Mouse (Mus musculus): ENCODE data around the gene Sh3glb1. TPM values are rescaled to one million over a fixed set of nuclear protein-coding genes. Genes with fewer than 3 reads are reported as not detected.
A peak's percentile ranks its signal among the peaks of the same experiment; 100 is the strongest.

Sh3glb1 gene
- polyA plus RNA-seq, 1 experiment from 2014 or later = 88.0 TPM

- H3K4me2 ChIP-seq = peak overlapping the region; percentile 62
- DNase-seq (no peak), ATAC-seq (ENCODE audit: low read depth) (no peak)
- H3K4me3 ChIP-seq (replicated peaks) = no peak overlapping the region
- peaks cover 86% of the 10 kb centered on the region for H3K4me1 ChIP-seq (replicated peaks)
- H3K27ac ChIP-seq = peak overlapping the region; percentile 99
- peak overlapping the region; percentile 68 for H3K9ac ChIP-seq
- no peaks in the 10 kb centered on the region for H3K9me3 ChIP-seq (replicated peaks)
- no peaks in the 10 kb centered on the region for H3K27me3 ChIP-seq
- 57% methylated on average over 2 of the region's 2 CpGs for WGBS (ENCODE audit: insufficient replicate concordance)
- H3K36me3 ChIP-seq = no peaks in the 10 kb centered on the region
These were observed 51.2 kb downstream of the Sh3glb1 start for GRCm38 (mm10) chr3:144668949-144669348.

GRCm38 (mm10) chr3:144668039-144668438 is 52.1 kb downstream of the Sh3glb1 start:
- H3K36me3 ChIP-seq = no peaks in the 10 kb centered on the region
- H3K9ac ChIP-seq = 0 out of 2 replicates have a peak overlapping the region, but pooled peaks have one; percentile 68
- H3K9me3 ChIP-seq (replicated peaks) = no peaks in the 10 kb centered on the region
- no peak overlapping the region for H3K4me3 ChIP-seq (replicated peaks)
- DNase-seq (peak; percentile 67), ATAC-seq (ENCODE audit: low read depth) (no peak)
- 76% methylated on average over 9 of the region's 9 CpGs for WGBS (ENCODE audit: insufficient replicate concordance)
- H3K4me2 ChIP-seq = no peak overlapping the region
- peak overlapping the region; percentile 99 for H3K27ac ChIP-seq
- peaks cover 92% of the 10 kb centered on the region for H3K4me1 ChIP-seq (replicated peaks)
- no peaks in the 10 kb centered on the region for H3K27me3 ChIP-seq

GRCm38 (mm10) chr3:144664363-144665299 is 55.5 kb downstream of the Sh3glb1 start:
- Histone ChIP-seq H3K36me3 (no peaks in the 10 kb centered on the region), H3K27ac (peak overlapping the region; percentile 77), H3K9ac (0 out of 2 replicates have a peak overlapping the region, but pooled peaks have one; percentile 18), H3K4me3 (replicated peaks) (no peak overlapping the region), H3K4me1 (replicated peaks) (peaks cover 82% of the 10 kb centered on the region), H3K27me3 (no peaks in the 10 kb centered on the region), H3K9me3 (replicated peaks) (no peaks in the 10 kb centered on the region), H3K4me2 (no peak overlapping the region)
- 58% methylated on average over 22 of the region's 22 CpGs for WGBS (ENCODE audit: insufficient replicate concordance)
- ATAC-seq (ENCODE audit: low read depth) (no peak), DNase-seq (no peak)

- Histone ChIP-seq H3K27me3 (no peaks in the 10 kb centered on the region), H3K27ac (peak overlapping the region; percentile 77), H3K36me3 (no peaks in the 10 kb centered on the region), H3K4me1 (replicated peaks) (peaks cover 71% of the 10 kb centered on the region), H3K9ac (no peak overlapping the region), H3K4me3 (replicated peaks) (no peak overlapping the region), H3K9me3 (replicated peaks) (no peaks in the 10 kb centered on the region), H3K4me2 (peak overlapping the region; percentile 42; the same call in 1 of the 2 replicates)
- WGBS (ENCODE audit: insufficient replicate concordance) = 65% methylated on average over 7 of the region's 7 CpGs
- peak; percentile 66 for ATAC-seq (ENCODE audit: low read depth)
- DNase-seq = no peak
These were observed 56.6 kb downstream of the Sh3glb1 start for GRCm38 (mm10) chr3:144663415-144664093.

- peak overlapping the region; percentile 37 for H3K9ac ChIP-seq
- H3K4me1 ChIP-seq (replicated peaks) = peaks cover 59% of the 10 kb centered on the region
- ATAC-seq (ENCODE audit: low read depth) (peak; percentile 85), DNase-seq (no peak)
- H3K36me3 ChIP-seq = no peaks in the 10 kb centered on the region
- 20% methylated on average over 8 of the region's 8 CpGs for WGBS (ENCODE audit: insufficient replicate concordance)
- peak overlapping the region; percentile 77 for H3K27ac ChIP-seq
- H3K27me3 ChIP-seq = no peaks in the 10 kb centered on the region
- H3K4me2 ChIP-seq = peak overlapping the region; percentile 42
- H3K9me3 ChIP-seq (replicated peaks) = no peaks in the 10 kb centered on the region
- no peak overlapping the region for H3K4me3 ChIP-seq (replicated peaks)
These were observed 57.8 kb downstream of the Sh3glb1 start for GRCm38 (mm10) chr3:144662215-144662852.

GRCm38 (mm10) chr3:144661439-144661838 is 58.7 kb downstream of the Sh3glb1 start:
- H3K4me3 ChIP-seq (replicated peaks) = no peak overlapping the region
- peak overlapping the region; percentile 54 for H3K27ac ChIP-seq
- DNase-seq (no peak), ATAC-seq (ENCODE audit: low read depth) (peak; percentile 73)
- H3K9me3 ChIP-seq (replicated peaks) = no peaks in the 10 kb centered on the region
- no peaks in the 10 kb centered on the region for H3K27me3 ChIP-seq
- no peak overlapping the region for H3K9ac ChIP-seq
- H3K36me3 ChIP-seq = no peaks in the 10 kb centered on the region
- 63% methylated on average over 3 of the region's 3 CpGs for WGBS (ENCODE audit: insufficient replicate concordance)
- no peak overlapping the region for H3K4me2 ChIP-seq
- H3K4me1 ChIP-seq (replicated peaks) = peaks cover 53% of the 10 kb centered on the region

GRCm38 (mm10) chr3:144644202-144644601 is 75.9 kb downstream of the Sh3glb1 start:
- Histone ChIP-seq H3K9me3 (replicated peaks) (no peaks in the 10 kb centered on the region), H3K9ac (no peak overlapping the region), H3K4me2 (no peak overlapping the region), H3K27me3 (no peaks in the 10 kb centered on the region), H3K36me3 (no peaks in the 10 kb centered on the region), H3K27ac (no peak overlapping the region), H3K4me1 (replicated peaks) (peaks cover 16% of the 10 kb centered on the region), H3K4me3 (replicated peaks) (no peak overlapping the region)
- WGBS (ENCODE audit: insufficient replicate concordance) = 73% methylated on average over 5 of the region's 5 CpGs
- ATAC-seq (ENCODE audit: low read depth) = no peak
- DNase-seq = no peak

- no peak overlapping the region for H3K4me3 ChIP-seq (replicated peaks)
- WGBS (ENCODE audit: insufficient replicate concordance) = 4% methylated on average over 2 of the region's 2 CpGs
- peak; percentile 65 for ATAC-seq (ENCODE audit: low read depth)
- H3K9me3 ChIP-seq (replicated peaks) = no peaks in the 10 kb centered on the region
- peak overlapping the region; percentile 43 for H3K27ac ChIP-seq
- no peak overlapping the region for H3K4me2 ChIP-seq
- H3K27me3 ChIP-seq = no peaks in the 10 kb centered on the region
- DNase-seq = no peak
- peaks cover 16% of the 10 kb centered on the region for H3K4me1 ChIP-seq (replicated peaks)
- H3K9ac ChIP-seq = no peak overlapping the region
- no peaks in the 10 kb centered on the region for H3K36me3 ChIP-seq
These were observed 76.7 kb downstream of the Sh3glb1 start for GRCm38 (mm10) chr3:144643301-144643871.

GRCm38 (mm10) chr3:144642141-144642540 is 78.0 kb downstream of the Sh3glb1 start:
- Histone ChIP-seq H3K9me3 (replicated peaks) (no peaks in the 10 kb centered on the region), H3K4me2 (no peak overlapping the region), H3K4me3 (replicated peaks) (no peak overlapping the region), H3K27ac (no peak overlapping the region), H3K4me1 (replicated peaks) (peaks cover 16% of the 10 kb centered on the region), H3K9ac (no peak overlapping the region), H3K27me3 (no peaks in the 10 kb centered on the region), H3K36me3 (no peaks in the 10 kb centered on the region)
- no peak for ATAC-seq (ENCODE audit: low read depth)
- no peak for DNase-seq
- WGBS (ENCODE audit: insufficient replicate concordance) = 78% methylated on average over 4 of the region's 4 CpGs

- H3K4me2 ChIP-seq = no peak overlapping the region
- H3K4me3 ChIP-seq (replicated peaks) = no peak overlapping the region
- DNase-seq (no peak), ATAC-seq (ENCODE audit: low read depth) (no peak)
- no peaks in the 10 kb centered on the region; the same call in 1 of the 2 replicates for H3K27me3 ChIP-seq
- H3K4me1 ChIP-seq (replicated peaks) = peaks cover 16% of the 10 kb centered on the region
- H3K36me3 ChIP-seq = no peaks in the 10 kb centered on the region
- H3K27ac ChIP-seq = no peak overlapping the region
- no peaks in the 10 kb centered on the region for H3K9me3 ChIP-seq (replicated peaks)
- H3K9ac ChIP-seq = no peak overlapping the region
These were observed 80.1 kb downstream of the Sh3glb1 start for GRCm38 (mm10) chr3:144640033-144640432.

GRCm38 (mm10) chr3:144639387-144639786 is 80.7 kb downstream of the Sh3glb1 start:
- no peak for ATAC-seq (ENCODE audit: low read depth)

More at GRCm38 (mm10) chr3:144639387-144639786, 80.7 kb downstream of the Sh3glb1 start:
- no peak overlapping the region for H3K4me2 ChIP-seq
- H3K27ac ChIP-seq = no peak overlapping the region
- H3K27me3 ChIP-seq = no peaks in the 10 kb centered on the region; the same call in 1 of the 2 replicates
- DNase-seq = no peak
- no peak overlapping the region for H3K4me3 ChIP-seq (replicated peaks)
- no peak overlapping the region for H3K9ac ChIP-seq
- H3K36me3 ChIP-seq = no peaks in the 10 kb centered on the region
- WGBS (ENCODE audit: insufficient replicate concordance) = 62% methylated on average over 3 of the region's 3 CpGs
- H3K9me3 ChIP-seq (replicated peaks) = no peaks in the 10 kb centered on the region
- H3K4me1 ChIP-seq (replicated peaks) = peaks cover 16% of the 10 kb centered on the region
